Mouse (Mus musculus) ES-Bruce4 (cell line): ENCODE results near the gene Etv3.

Source experiments
- EP300 ChIP-seq: IDR thresholded peaks from 2 replicates; pipeline ENCODE4 v1.6.1; 2011; ENCODE audit warnings: low read depth, low read length; ENCODE audit not compliant: insufficient read depth
- POLR2A ChIP-seq: IDR thresholded peaks from one replicate; pipeline ENCODE4 v1.8.1; 2011; ENCODE audit warnings: low read length; ENCODE audit not compliant: insufficient read depth

- TF ChIP-seq EP300 (no peak), POLR2A (no peak)
Observed at GRCm38 (mm10) chr3:87504330-87504729, 20.9 kb upstream of the Etv3 start.
